Mouse (Mus musculus) kidney, embryonic 16.5 days (tissue): ENCODE measurements around the gene Rasl11b. TPM values are rescaled to one million over a fixed set of nuclear protein-coding genes. Genes with fewer than 3 reads are reported as not detected.
A peak's percentile ranks its signal among the peaks of the same experiment; 100 is the strongest.

ENCODE experiments used
- ATAC-seq: fragments of 200-750 bp; cut with Nextera tagmentation; 2 replicates; pipeline ENCODE4 v1.8.0; 2017; ENCODE audit warnings: moderate TSS enrichment; ENCODE audit not compliant: low FRiP score, low TSS enrichment
- H3K27ac ChIP-seq: fragments of 300-500 bp; sonication (generic); 2 replicates; pipeline ENCODE4 v1.5.1; 2014; ENCODE audit warnings: low read length
- H3K27me3 ChIP-seq: fragments of 300-500 bp; sonication (generic); 2 replicates; pipeline ENCODE4 v1.6.1; 2014; ENCODE audit warnings: low read length, control low read depth, mixed read lengths; ENCODE audit not compliant: insufficient read depth
- H3K36me3 ChIP-seq: fragments of 300-500 bp; sonication (generic); 2 replicates; pipeline ENCODE4 v1.6.1; 2014; ENCODE audit warnings: low read length, control low read depth, mixed read lengths; ENCODE audit not compliant: insufficient read depth
- H3K4me1 ChIP-seq: fragments of 300-500 bp; sonication (generic); 2 replicates; pipeline ENCODE4 v1.6.1; 2014; ENCODE audit warnings: low read length, control low read depth, mixed read lengths; ENCODE audit not compliant: insufficient read depth
- H3K4me2 ChIP-seq: fragments of 300-500 bp; sonication (generic); replicated peaks from 2 replicates; pipeline ENCODE4 v1.6.1; 2014; ENCODE audit warnings: low read depth, low read length
- H3K4me3 ChIP-seq: fragments of 300-500 bp; sonication (generic); 2 replicates; pipeline ENCODE4 v1.5.1; 2014; ENCODE audit warnings: mild to moderate bottlenecking, low read length
- H3K9ac ChIP-seq: fragments of 300-500 bp; sonication (generic); replicated peaks from 2 replicates; pipeline ENCODE4 v1.6.1; 2014; ENCODE audit warnings: low read length
- H3K9me3 ChIP-seq: fragments of 300-500 bp; sonication (generic); 2 replicates; pipeline ENCODE4 v1.6.1; 2016; ENCODE audit warnings: low read length, control low read depth
- WGBS: fragments of 180-500 bp; shearing (Covaris S2); extraction: QIAGEN DNeasy Blood & Tissue Kit; methylation state at CpG from one replicate; pipeline ENCODE4 v1.1.7; 2014; 5-methylcytosine and 5-hydroxymethylcytosine counted together
- polyA plus RNA-seq: library from polyadenylated mRNA; unstranded; fragments of >200 nt; fragmentation: Nextera tagmentation; extraction: Ambion mirVana; gene quantifications from 2 replicates; pipeline ENCODE4 v1.2.1, GENCODE M21; 2015

The Rasl11b gene
- polyA plus RNA-seq, 1 experiment from 2014 or later: 75.1 TPM

DNA sequence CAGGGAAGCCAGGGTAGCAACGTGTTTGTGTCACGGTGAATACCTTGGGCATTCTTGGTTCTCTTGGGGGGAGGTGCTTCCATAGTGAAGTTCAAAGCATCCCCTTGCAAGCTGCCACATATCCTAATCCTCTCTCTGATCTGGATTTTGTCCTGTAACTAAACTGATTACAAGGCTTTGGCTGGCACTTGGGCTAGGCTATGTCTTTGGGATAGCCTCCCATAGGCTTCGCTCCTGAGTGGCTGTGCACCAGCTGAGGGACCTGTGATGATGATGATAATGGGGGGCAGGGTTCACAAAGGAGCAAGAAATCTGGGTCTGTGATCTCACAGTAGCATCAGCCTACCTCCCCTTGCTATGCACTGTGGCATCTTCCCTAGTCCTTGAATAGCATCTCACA, 33.1 kb upstream of the Rasl11b start:
- peak overlapping the region; percentile 93 for H3K27ac ChIP-seq
- H3K9me3 ChIP-seq: no peaks in the 10 kb centered on the region
- no peak for ATAC-seq
- H3K4me1 ChIP-seq: peaks cover 47% of the 10 kb centered on the region
- H3K4me3 ChIP-seq: peak overlapping the region; percentile 8
- H3K9ac ChIP-seq: no peak overlapping the region
- no peaks in the 10 kb centered on the region for H3K36me3 ChIP-seq
- WGBS: 46% methylated on average over 3 of the region's 3 CpGs
- H3K4me2 ChIP-seq: peak overlapping the region; percentile 37
- no peaks in the 10 kb centered on the region for H3K27me3 ChIP-seq

DNA sequence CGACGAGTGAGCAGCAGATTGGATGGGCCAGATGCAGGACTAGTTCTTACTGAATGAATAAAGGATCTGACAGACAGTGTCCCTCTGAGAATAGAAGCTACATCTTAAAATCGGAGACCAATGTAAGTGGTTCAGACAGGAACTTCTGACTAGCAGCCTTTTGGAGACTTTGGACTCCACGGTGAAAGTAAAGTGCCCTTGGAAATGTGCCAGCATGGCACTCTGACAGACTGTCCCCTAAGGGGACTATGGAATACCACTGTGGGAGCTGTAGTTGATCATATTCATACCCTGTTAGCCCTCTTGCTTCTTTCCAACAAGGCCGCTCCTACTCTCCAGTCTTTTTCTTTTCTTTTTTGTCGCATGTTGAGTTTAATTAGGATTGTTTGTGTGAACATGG, 31.9 kb upstream of the Rasl11b start:
- H3K27ac ChIP-seq: no peak overlapping the region
- no peak overlapping the region for H3K9ac ChIP-seq
- no peaks in the 10 kb centered on the region for H3K27me3 ChIP-seq
- WGBS: 85% methylated on average over 6 of the region's 6 CpGs
- peaks cover 47% of the 10 kb centered on the region for H3K4me1 ChIP-seq
- no peak for ATAC-seq
- H3K36me3 ChIP-seq: no peaks in the 10 kb centered on the region
- H3K9me3 ChIP-seq: no peaks in the 10 kb centered on the region
- no peak overlapping the region for H3K4me2 ChIP-seq
- no peak overlapping the region for H3K4me3 ChIP-seq

DNA sequence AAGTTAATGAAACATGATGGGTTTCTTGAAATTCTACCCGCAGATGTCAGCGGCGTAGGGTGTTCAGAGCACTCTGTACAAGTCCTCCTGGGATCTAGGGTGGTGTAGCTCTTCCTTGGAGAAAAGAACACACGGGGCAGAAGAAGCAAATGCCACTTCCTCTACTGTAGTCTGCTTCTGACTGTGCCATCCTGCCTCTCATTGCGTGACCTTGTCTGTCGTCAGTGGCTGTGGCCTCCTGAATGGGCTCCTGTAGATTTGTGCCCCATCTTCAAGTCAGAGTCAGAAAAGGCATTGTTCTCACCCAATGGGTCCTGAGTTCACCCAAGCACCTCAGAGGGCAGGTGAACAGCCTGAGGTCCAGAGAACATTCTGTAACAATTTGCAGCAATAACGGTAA, 30.5 kb upstream of the Rasl11b start:
- Histone ChIP-seq H3K27ac (no peak overlapping the region), H3K36me3 (no peaks in the 10 kb centered on the region), H3K4me1 (peaks cover 43% of the 10 kb centered on the region), H3K9ac (no peak overlapping the region), H3K4me3 (no peak overlapping the region), H3K9me3 (no peaks in the 10 kb centered on the region), H3K27me3 (no peaks in the 10 kb centered on the region), H3K4me2 (no peak overlapping the region)
- WGBS: 72% methylated on average over 7 of the region's 7 CpGs
- ATAC-seq: no peak

DNA sequence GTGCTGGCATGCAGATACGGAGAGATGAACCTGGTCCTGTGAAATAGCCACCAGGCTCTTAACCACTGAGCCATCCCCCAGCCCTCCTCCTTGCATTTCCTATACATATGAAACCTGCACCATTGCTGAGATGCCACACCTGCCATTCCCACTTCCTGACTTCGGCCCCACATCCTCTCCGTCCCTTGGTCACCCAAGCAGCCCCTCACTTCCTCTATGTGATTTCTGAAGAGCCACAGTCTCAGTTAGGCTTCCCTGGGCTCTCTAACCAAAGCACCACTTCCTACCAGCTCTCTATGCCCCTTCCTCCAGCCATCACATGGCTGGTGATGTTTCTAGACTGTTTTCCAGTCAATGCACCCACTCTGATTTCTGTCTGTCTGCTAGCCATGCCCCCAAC, 28.4 kb upstream of the Rasl11b start:
- H3K27ac ChIP-seq: no peak overlapping the region
- no peaks in the 10 kb centered on the region for H3K36me3 ChIP-seq
- no peaks in the 10 kb centered on the region for H3K27me3 ChIP-seq
- 80% methylated on average over 3 of the region's 3 CpGs for WGBS
- no peaks in the 10 kb centered on the region for H3K9me3 ChIP-seq
- no peak overlapping the region for H3K9ac ChIP-seq
- peaks cover 23% of the 10 kb centered on the region for H3K4me1 ChIP-seq
- H3K4me2 ChIP-seq: no peak overlapping the region
- ATAC-seq: no peak
- H3K4me3 ChIP-seq: no peak overlapping the region

DNA sequence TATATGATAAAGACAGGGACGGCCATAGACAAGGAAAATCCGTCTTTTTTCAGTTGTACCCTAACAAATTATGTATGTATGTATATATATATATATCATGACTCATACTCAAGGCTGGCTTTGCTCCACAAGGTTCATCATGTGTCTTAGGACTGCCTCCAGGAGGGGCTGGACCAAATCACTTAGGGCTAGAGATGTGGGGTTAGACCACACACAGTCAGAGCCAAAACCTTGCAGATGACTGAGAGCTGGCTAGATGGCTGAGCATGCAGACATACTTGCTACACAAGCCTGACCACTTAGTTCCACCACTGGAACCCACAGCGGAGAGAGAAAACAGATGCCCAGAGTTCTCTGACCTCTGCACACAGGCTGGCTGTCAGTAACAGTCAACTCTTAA, 27.0 kb upstream of the Rasl11b start:
- H3K4me3 ChIP-seq: no peak overlapping the region
- H3K9ac ChIP-seq: no peak overlapping the region
- no peaks in the 10 kb centered on the region for H3K9me3 ChIP-seq
- WGBS: 80% methylated on average over 3 of the region's 3 CpGs
- H3K4me1 ChIP-seq: peaks cover 20% of the 10 kb centered on the region
- ATAC-seq: peak; percentile 19; the same call in 1 of the 2 replicates
- H3K27ac ChIP-seq: no peak overlapping the region
- H3K27me3 ChIP-seq: no peaks in the 10 kb centered on the region
- no peak overlapping the region for H3K4me2 ChIP-seq
- no peaks in the 10 kb centered on the region for H3K36me3 ChIP-seq

DNA sequence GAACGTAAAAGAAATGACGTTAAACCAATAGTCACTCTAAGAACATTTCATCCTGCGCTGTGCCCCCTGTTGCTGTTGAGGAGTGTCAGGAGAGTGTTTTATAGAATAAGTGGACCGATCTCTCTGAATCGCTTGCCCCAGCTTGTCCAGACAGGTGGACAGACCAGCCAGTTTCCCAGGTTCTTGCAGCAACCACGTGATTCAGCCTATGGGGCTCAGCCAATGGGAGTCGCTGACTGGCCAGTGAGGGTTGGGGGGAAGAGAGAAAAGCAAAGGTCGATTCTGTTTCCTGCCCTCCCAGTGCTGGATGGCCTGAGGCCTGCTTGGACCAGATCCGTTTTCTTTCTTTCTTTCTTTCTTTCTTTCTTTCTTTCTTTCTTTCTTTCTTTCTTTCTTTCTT, 23.3 kb upstream of the Rasl11b start:
- Histone ChIP-seq H3K9me3 (no peaks in the 10 kb centered on the region), H3K4me2 (no peak overlapping the region), H3K4me3 (no peak overlapping the region), H3K27me3 (no peaks in the 10 kb centered on the region), H3K27ac (no peak overlapping the region), H3K4me1 (peaks cover 29% of the 10 kb centered on the region), H3K9ac (no peak overlapping the region), H3K36me3 (no peaks in the 10 kb centered on the region)
- 62% methylated on average over 9 of the region's 9 CpGs for WGBS
- ATAC-seq: no peak

DNA sequence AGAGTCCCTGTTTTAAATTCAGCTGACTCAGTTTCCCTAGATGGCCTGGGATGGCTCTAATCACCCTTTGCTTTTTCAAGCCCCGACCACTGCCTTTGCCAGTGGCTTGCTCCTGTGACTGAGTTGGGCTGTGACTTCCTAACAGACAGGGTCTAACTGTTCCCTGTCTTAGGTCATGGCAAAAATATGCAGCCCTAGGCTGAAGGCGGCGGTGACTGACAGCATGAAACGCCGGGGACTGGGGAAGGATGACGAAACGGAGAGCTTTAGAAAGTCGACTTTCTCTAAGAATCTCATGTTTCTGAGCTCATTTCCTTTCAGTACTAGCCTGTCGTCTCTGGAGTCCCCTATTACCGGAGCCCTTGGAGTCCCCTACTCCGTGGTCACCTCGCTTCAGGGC, 22.9 kb upstream of the Rasl11b start:
- H3K27ac ChIP-seq: 0 out of 2 replicates have a peak overlapping the region, but pooled peaks have one; percentile 1
- H3K4me3 ChIP-seq: no peak overlapping the region
- 44% methylated on average over 12 of the region's 12 CpGs for WGBS
- H3K9ac ChIP-seq: 0 out of 2 replicates have a peak overlapping the region, but pooled peaks have one; percentile 1
- peak; percentile 63; the same call in 1 of the 2 replicates for ATAC-seq
- H3K9me3 ChIP-seq: no peaks in the 10 kb centered on the region
- H3K36me3 ChIP-seq: no peaks in the 10 kb centered on the region
- no peak overlapping the region for H3K4me2 ChIP-seq
- peaks cover 29% of the 10 kb centered on the region for H3K4me1 ChIP-seq
- no peaks in the 10 kb centered on the region for H3K27me3 ChIP-seq

DNA sequence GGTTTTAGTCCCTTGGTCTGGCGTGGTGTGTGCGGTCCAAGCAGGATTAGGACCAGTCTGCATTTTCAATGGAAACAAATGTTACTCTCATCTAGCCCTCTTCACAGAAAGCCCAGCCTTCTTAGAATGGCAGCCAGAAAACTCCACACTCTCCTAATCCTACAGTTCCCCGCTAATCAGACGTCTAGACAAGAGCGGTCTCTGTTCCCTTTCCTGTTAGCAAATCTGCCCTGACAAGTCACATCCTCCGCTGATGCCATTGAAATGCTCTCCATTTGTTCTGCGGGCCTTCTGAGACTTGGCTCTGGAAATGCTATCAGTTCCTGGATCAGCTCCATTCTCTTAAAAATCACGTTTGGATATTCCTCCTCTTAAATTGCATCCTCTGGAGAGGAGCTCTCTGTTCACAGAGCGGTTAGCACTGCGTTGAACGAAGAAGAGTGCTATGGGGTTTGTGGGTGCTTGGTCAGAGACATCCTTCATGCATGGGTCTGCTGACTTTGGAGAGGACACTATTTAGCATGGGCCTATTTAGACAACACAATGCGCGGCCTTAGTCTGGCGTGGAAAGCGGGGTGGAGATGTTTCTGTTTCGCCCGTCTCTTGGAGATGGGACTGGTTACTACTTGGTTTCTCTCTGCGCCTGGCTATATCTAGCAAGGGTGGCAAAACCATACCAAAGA, 21.8 kb upstream of the Rasl11b start:
- Histone ChIP-seq H3K36me3 (no peaks in the 10 kb centered on the region), H3K9ac (no peak overlapping the region), H3K4me1 (peaks cover 29% of the 10 kb centered on the region), H3K4me2 (no peak overlapping the region), H3K4me3 (no peak overlapping the region), H3K9me3 (no peaks in the 10 kb centered on the region), H3K27me3 (no peaks in the 10 kb centered on the region), H3K27ac (0 out of 2 replicates have a peak overlapping the region, but pooled peaks have one; percentile 3)
- WGBS: 77% methylated on average over 18 of the region's 18 CpGs
- 0 out of 2 replicates have a peak, but pooled peaks have one; percentile 4 for ATAC-seq

DNA sequence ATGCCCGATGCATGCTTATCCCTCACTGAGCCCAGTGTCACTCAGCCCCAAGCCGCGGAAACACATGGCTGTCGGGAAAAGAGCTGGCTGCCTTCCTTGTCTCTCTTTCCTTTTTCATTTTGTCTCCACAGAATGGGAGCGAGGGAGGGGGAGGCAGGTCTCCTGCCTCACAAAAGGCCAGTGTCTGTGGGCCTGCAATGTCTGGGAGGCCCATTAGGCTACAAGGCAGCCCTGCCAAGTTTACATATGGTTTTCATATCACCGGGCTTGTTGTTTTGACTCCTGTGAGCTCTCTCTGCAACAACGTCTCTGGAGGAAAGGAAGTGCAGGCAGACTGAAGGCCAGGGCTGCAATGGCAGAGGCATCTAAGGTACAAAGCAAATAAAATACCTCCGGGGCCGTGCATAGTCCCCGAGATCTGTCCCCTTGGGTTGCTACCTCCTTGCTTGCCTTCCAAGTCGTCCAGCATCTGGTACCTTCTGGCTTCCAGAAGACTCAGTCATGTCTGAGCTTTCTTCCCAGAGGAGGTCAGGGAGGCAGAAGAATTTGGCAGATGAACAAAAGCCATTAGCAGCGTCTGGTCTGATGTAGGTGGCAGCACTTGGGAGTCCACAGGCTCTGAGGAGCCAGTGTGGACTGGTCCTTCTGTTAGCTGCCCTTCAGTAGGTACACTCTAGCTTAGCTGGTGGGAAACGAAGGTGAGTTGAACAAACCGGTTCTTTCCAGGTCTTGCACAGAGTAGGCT, 19.4 kb upstream of the Rasl11b start:
- no peaks in the 10 kb centered on the region for H3K27me3 ChIP-seq
- WGBS: 49% methylated on average over 14 of the region's 14 CpGs
- H3K4me1 ChIP-seq: peaks cover 29% of the 10 kb centered on the region
- no peak for ATAC-seq
- peak overlapping the region; percentile 42; the same call in 1 of the 2 replicates for H3K27ac ChIP-seq
- H3K9me3 ChIP-seq: no peaks in the 10 kb centered on the region
- no peak overlapping the region for H3K9ac ChIP-seq
- H3K4me3 ChIP-seq: no peak overlapping the region
- no peaks in the 10 kb centered on the region for H3K36me3 ChIP-seq
- no peak overlapping the region for H3K4me2 ChIP-seq

DNA sequence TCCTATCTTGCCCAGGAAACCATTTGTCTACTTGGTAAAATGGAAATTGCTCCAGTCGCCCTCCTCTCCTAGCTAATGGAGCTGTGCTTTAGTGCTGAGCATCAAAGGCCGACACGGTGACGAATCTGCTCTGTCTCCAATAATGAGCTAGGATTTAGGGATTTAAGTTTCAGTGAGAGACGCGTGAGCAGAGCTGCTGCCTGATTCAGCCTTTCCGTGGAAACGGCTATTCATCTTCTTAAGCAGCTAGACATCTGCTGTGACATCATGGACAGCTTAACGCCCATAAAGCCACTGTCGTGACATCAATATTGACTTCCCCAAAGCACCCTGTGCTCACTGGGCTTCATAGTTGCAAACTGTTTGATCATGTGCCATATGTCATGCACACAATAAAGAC, 14.9 kb upstream of the Rasl11b start:
- Histone ChIP-seq H3K36me3 (no peaks in the 10 kb centered on the region), H3K27me3 (no peaks in the 10 kb centered on the region), H3K4me1 (peaks cover 10% of the 10 kb centered on the region; the same call in 1 of the 2 replicates), H3K9ac (no peak overlapping the region), H3K9me3 (no peaks in the 10 kb centered on the region), H3K4me3 (no peak overlapping the region), H3K27ac (no peak overlapping the region), H3K4me2 (no peak overlapping the region)
- 28% methylated on average over 10 of the region's 10 CpGs for WGBS
- ATAC-seq: no peak
